Mouse (Mus musculus) kidney, adult 2 months (tissue): ENCODE data around the gene Tbc1d21.

Source experiments
- CTCF ChIP-seq: fragments of 200-500 bp; conservative IDR thresholded peaks from 2 replicates; pipeline ENCODE4 v1.5.1; 2011; ENCODE audit warnings: low read depth, mild to moderate bottlenecking, control low read depth, low read length, moderate library complexity, mixed read lengths; ENCODE audit not compliant: insufficient read depth, insufficient read length
- POLR2A ChIP-seq: fragments of 200-500 bp; IDR thresholded peaks from one replicate; pipeline ENCODE4 v1.6.1; 2011; ENCODE audit warnings: low read depth, low read length, control low read depth

GRCm38 (mm10) chr9:58369644-58370043 lies 611 bp downstream of the Tbc1d21 start:
- no peak for TF ChIP-seq POLR2A
- no peak for TF ChIP-seq CTCF
